Mouse (Mus musculus) megakaryocyte progenitor cell, adult 5-6 weeks (primary cell): ENCODE data around the gene Cfb. TPM values are rescaled to one million over a fixed set of nuclear protein-coding genes. Genes with fewer than 3 reads are reported as not detected.

Source experiments
- ATAC-seq: replicated peaks from 2 replicates; pipeline ENCODE4 v1.8.0; 2016; ENCODE audit warnings: mild to moderate bottlenecking, moderate TSS enrichment, inconsistent platforms; ENCODE audit not compliant: poor library complexity
- total RNA-seq, 2 experiments: library from RNA; stranded (forward) in 1 of 2; stranded (reverse) in 1 of 2; fragments of 157-497, 149-512 nt in 1 of 2; fragments of 200-1000 nt in 1 of 2; gene quantifications; 2 replicates each; pipeline versions ENCODE4 v1.2.3 to v1.2.4; 2015 to 2017

Cfb gene
- total RNA-seq, 2 experiments from 2014 or later: not detected

DNA sequence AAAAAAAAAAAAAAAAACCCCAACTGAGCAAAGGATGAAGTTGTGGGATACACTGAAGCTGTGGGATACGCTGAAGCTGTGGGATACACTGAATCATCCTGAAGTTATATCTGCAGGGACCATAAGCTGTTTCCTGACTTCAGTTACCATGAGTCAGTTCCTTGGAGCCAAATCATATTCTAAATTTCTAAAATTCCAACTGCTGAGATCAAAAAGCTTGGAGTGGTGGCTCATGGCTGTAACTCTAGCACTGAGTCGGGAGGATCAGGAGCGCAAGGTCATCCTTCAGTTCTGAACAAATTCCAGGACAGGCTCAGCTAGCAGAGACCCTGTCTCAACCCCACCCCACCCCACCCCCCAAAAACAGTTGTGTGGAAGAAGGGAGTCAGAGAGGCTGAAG, 23.3 kb upstream of the Cfb start:
- no peak for ATAC-seq

DNA sequence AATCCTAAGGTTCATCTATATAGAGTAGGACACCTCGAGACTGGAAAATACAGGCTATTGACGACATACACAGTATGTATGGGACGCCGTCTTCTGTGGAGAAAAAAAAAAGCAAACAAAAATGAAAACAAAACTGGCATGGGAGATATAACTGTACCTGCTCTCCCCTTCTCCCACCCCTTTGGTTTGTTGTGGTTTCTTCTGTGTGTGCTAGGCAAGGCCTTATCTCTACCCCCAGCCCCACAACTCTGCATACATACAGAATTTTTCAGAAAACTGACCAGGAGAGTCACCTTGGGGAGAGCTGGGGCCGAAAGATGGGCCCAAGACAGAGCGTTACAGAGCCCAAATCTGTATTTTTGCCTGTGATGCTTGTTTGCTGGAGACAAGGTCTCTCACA, 22.4 kb upstream of the Cfb start:
- ATAC-seq: peak; percentile 60

DNA sequence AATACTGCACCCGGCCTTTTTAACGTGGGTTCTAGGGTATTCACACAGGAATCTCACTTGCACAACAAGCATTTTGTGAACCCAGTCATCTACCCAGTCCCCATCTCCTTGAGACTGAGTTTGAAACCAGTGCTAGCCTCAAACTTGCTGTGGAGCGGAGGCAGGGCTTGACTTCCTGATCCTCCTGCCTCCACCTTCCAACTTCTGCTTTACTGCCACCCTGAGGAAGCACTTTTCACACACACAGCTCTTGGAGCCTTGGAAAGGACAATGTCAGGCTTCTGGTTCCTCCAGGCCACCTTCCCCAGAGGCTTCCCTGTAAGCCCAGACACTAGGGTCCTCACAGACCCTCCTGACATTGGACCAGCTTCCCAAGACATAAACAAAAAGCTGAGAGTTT, 21.0 kb upstream of the Cfb start:
- ATAC-seq: peak; percentile 68

DNA sequence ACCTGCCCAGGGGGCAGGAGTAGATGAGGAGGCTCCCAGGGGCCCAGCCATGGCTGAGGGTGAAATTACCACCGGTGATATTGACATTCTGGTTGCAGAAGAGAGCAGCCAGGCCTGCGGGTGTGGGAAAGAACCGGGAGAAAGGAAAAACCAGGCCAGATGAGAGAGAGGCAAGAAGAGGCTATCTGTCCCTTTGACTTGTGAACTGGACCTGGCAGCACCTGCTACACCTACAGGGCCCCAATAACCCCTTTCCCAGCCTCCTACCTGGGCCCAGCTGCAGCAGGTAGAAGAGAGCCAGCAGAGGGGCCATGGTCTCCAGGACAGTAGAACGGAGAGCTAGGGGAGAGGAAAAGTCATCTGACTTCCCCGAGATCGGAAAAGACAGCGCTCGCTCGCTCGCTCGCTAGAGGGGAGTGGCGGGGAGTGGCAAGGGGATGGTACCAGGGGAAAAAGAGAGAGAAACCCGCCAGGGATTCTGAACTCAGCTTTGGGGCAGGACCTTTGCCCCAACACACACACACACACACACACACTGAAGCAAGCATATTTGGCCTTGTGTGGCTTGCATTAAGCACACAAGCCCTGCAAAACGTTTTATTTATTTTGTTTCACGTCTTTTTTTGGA, 19.5 kb upstream of the Cfb start, which contains the start of gene Gm20547:
Gene Gm20547, minus strand, starts transcription at position 360 of the 628 bp plus-strand sequence.
- no peak for ATAC-seq

DNA sequence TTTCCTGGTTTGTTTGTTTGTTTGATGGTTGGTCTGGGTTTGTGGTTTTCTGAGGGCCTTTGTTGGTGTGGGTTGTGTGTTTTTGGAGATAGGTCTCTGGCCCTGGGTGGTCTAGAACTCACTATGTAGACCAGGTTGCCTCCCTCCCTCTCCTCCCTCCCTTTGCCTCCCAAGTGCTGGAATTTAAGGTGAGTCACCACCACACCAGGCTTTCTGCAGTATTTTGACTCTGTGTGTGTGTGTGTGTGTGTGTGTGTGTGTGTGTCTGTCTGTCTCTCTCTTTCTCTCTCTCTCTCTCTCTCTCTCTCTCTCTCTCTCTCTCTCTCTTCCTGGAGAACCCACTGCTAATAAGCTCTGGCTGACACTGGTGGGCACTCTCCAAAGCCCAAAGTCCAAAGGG, 18.8 kb upstream of the Cfb start:
- no peak for ATAC-seq

DNA sequence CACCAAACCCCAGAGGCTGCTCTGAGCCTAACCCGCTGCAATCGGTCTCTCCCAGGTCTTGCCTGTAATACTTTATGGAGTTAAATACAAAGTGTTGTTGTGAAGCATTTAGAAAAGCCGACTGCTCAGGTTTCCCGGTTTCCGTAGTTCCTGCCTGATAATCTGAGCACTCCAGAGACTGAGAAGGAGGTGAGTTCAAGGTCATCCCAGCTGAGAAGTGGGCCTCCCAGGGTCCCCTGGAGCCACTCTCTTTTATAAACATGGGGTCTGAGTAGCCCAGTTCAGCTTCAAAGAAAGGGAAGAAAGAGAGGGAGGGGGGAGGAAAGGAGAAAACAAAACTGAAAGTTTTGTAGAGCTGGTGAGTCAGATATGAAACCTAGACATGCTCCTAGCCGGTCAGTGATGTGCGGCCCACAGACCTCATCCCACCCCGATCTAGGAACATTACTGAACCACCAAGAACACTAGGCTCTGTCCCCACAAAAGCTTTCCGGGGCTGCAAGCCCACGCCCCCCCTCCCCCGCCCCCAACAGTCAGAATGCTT, 17.1 kb upstream of the Cfb start, which contains the start of gene Zbtb12:
Gene Zbtb12, plus strand, starts transcription at position 148 of the 544 bp plus-strand sequence.
- ATAC-seq: peak; percentile 42; the same call in 1 of the 2 replicates

DNA sequence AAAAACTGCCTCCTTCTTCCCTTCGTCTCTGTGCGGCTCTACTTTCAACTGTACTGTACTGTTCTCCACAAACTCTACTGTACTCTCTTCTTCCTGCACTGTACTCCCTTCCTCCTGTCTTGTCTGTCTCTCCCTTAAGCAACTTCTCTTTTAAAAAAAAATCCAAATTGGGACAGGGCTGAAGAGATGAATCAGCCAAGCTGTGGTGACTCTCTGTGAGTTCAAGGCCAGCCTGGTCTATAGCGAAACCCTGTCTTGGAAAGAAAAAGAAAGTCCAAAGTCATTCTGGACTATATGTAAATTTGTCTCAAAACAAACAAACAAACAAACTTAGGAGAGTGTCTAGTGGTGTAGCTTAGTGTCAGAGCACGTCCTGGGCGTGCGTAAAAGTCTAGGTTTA, 12.0 kb upstream of the Cfb start:
- no peak for ATAC-seq

DNA sequence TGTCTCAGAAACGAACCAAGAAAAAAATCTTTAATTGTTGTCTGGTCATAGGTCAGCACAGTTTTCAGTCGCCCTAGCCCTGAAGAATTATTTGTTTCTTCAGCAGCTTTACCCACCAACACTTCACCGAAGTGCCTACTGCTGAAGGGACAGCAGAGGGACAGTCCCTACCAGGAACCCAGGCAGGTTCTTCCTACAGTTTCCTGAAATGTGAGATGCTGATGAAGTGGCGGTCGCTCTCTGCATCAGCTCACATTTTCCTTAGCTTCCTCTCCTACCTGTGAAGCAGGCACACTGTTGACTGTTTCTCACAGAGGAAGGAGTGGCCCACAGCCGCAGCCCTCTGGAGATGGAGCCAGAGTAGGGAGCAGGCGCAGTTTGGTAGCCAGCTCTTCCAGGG, 3.7 kb upstream of the Cfb start:
- ATAC-seq: no peak

DNA sequence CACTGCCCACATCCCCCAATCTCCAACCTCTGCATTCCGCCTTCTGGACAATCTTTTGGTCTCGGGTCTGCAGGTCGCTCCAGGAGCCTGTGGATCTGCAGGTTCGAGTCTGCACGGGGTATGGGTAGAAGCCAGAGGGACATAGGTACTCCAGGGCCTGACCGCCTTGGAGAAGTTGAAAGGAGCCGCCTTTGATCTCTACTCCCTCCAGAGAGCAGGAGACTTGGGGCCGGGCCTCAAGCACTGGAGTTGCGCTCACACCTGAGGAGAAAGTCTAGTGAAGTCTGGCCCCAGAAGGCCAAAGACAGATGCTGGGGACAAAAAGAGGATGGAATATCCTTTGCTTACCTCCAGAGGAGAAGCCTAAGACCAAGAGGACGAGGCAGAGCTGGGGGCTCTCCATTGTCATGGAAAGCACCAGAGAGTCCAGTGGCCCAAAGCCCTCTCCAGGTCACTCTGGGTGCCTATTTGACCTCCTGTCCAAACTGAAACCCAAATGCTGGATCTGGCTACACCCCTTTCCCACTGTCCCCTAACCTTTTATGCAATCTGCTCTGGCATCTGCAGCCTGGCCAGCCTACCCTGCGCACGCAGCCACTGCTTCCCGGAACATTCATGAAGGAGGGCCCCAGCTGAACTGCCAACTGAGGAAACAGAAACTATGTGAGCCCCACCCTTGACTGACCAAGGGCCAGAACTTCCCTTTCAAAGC, 458 bp downstream of the Cfb start:
- no peak for ATAC-seq

DNA sequence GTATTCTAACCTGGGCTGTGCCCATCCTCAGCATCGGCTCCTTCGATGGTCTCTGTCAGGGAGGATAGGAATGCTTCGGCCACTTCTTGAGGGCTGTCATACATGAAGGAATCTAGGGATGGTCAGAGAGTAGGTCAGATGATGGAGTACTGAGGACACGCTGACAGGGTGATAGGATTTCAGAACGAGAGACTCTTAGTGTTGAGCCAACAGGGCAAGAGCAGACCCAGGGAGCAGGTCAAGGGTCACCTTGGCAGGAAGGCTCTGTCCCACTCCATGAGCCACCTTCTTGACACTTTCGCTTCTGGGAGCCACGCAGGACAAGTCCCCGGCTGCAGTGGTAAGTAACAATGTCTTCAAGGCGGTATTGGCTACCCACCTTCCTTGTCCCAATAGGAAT, 1.8 kb downstream of the Cfb start:
- no peak for ATAC-seq

DNA sequence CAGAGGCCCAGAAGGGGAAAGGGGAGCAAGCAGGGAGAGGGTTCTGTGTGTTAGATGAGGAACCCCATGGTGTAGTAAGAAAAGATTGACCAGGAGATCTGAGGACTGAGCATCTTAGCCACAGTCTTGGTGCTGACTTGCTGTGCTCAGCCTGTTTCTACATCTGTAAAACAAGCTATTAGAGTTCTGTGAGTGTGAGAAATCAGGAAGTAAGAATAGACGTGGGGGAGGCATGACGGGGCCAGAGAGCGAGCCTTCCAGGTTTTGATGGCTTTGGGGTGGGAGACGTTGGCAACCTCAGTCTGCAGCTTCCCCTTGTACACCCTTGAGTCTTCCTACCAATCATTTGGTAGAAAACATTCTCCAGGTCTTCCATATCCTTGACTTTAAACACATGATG, 3.6 kb downstream of the Cfb start:
- peak; percentile 53 for ATAC-seq

DNA sequence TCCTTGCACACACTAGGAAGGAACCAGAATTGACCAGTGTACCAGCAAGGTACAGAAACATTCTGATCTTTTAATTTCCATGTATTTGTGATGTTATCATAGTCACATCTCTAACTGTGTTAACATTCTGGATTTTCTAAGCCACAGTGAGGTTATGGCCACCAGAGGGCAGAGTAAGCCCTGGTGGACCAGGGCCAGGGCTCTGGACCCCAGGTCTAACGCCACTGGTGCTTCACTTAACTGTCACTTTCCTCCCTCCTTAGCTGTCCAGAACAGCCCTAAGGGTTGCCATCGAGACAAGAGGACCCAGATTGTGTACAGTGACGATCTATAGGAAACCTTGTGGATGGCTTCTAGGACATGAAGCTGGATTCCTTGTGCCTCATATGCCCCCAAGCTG, 6.5 kb downstream of the Cfb start:
- ATAC-seq: peak; percentile 67

DNA sequence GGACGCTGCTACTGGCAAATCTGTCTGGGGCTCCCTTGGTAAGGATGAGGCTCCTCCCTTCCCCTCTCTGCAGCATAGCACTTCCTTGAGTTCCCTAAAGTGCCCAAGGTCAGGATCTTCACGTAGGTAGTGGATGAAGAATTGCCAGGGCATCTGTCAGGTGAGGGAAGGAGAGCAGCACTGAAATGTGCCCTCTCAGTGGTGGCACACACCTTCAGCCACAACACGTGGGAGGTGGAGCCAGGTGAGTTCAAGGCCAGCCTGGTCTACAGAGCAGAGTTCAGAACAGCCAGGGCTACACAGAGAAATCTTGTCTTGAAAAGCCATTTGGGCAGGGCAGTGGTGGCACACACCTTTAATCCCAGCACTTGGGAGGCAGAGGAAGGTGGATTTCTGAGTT, 7.6 kb downstream of the Cfb start:
- no peak for ATAC-seq

DNA sequence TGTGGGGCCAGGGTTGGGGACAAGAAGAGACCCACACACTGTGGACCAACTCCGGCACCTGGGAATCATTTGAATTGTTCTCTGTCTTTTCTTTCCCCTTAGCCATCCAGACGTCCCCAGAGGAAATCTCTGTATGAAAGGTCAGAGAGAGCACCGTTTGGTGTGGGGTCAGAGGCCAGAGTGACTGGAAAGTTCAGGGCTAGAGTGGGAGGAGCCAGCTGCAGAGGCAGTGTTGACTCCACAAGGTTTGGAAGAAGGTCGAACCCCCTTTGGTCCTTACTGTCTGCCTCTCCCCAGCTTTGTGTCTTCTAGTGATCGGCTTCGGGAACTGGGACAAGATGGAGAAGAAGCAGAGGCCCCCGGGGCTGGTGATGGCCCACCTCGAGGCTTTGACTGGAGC, 8.8 kb downstream of the Cfb start:
- ATAC-seq: no peak

DNA sequence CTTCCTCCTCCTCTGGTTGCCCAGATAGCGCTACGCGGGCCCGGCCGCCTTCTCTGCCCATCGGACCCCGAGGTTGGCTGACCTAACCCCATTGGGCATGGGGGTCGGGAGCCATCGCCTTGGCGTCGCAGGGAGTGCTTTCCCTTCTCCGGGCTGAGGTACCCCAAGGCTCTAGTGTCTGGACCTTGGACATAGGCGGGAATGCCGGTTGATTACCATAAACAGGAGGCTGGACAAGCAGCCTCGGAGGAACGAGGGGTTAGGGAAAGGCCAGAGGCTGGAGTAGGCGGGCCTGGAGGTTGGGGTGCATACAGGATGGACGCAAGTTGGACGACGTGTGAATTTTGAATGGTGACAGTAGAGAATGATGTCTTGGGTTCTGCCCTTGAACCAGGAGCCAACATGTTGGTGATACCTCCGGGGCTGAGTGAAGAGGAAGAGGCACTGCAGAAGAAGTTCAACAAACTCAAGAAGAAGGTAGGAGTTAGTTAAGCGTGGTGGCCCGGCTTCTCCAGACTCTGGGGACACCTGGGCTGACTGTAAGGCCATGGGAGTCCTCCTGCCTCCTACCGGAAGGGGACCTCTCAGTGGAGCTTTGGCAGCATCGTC, 11.7 kb downstream of the Cfb start:
- peak; percentile 10; the same call in 1 of the 2 replicates for ATAC-seq

DNA sequence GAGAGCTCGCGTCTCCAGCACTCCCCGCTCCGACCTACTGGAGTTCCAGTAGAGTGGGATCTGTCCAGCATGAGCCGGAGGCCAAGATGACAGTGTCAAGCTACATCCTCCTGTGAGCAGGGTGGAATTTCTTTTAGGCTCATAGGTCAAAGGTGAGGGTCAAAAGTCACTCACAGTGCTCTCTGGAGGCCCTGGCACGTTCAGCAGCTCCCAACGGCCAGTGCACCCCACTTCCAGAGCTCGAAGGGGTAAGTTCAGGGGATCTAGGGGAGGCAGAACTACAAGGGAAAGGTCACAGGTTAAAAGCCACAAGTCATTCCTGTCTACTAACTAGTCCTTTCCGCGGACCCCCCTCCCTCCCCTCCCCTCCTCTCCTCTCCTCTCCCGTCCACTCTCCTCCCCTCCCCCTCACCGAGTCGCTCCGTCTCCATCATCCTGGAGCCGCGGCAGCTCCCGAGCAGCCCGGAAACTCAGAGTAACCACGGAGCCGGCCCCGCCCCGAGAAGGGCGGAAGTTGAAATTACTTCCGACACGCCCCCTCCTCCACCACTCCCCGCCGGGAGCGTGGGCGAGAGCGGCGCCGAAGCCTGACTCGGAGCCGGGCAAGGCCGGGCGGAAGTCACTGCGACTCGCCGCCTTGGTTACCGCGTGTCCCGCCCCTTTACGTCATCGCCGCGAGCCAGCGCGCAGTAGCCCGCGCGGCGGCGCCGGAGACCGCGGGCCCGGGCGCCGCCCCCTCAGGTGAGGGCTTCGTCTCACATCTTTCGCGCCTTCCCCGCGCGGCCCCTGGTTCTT, 12.4 kb downstream of the Cfb start, which contains the start of the genes Skiv2l and Nelfe:
Gene Skiv2l, minus strand, starts transcription at position 489 of the 795 bp plus-strand sequence.
Gene Nelfe, plus strand, starts transcription at position 670 of the 795 bp plus-strand sequence.
- ATAC-seq: peak; percentile 98

DNA sequence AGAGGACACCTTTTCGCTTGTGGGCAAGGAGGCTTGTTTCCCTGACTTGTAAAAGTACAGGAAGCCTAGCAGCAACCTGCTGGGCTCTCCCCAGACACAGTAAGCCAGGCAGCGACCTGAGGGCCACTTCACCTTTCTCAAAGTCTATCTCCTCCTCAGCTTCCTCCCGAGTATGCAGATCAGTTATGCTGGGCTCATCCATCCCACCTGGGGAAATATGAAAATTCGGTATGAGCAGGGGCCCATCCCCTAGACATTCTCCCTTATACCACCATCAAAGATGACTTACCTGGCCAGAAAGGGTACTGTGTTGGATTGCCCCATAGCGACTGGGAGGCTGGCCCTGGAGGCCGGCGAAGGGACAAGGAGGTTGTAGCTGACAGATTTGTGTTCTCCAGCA, 14.7 kb downstream of the Cfb start:
- ATAC-seq: no peak

DNA sequence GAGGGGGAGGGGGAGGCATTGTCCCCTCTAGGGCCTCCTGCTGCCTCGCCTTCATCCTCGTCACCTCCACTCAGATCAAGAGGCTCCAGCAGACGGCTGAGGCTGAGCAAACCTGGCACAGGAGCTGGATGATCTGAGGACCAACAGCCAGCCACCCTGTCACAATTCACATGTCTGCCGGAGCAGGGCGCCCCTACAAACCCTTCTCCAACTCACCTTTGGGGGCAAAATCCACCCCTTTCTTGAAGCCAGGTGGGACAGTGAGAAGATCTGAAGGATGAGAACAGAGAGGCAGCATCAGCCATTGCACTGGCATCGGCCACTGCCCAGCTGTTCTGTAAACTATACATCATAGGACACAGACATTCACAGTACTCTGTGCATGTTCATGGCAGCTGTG, 15.1 kb downstream of the Cfb start:
- ATAC-seq: no peak

DNA sequence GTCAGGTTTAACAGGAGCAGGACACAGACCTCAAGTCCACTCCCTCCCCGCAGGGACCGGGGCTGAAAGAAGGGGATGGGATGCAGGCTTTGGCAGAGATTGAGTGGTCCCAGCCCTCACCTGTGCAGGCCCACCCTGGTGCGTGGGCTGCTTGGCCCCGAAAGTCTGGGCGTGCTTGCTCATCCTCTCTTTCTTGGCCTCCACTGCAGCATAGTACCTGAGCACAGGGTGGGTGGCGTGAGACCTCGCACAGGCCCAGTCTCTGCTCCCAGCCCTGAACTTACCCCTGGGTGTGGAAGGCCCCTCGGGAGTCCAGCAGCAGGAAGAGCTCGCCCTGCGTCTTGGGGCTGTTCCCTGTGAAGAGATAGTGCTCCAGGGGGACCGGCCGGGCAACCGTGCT, 17.4 kb downstream of the Cfb start:
- ATAC-seq: no peak

DNA sequence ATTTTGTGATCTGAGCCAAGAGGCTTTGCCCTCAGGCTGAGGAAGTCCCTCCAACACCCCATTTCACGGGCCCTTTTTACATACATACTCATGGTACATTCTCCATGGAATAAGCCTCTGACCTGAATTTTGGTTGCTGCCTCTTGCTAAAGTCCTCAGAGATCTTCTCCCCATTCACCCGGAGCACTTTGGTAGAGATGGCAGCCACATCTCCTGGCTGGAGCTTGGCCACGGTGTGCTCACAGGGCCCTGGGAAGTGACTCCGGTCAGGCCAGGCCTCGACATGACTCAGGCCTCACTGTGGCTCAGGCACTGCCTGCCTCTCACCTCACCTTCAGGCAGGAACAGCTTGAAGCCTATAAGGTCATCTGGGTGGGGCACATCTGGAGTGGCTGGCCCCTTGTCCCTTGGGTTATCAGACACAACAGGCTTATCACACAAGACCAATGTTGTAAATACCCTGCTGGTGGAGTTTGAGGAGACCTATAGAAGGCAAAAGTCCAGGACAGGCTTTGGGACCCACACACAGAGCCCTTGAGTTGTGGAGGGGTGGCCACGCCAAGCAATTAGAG, 21.5 kb downstream of the Cfb start:
- ATAC-seq: no peak

DNA sequence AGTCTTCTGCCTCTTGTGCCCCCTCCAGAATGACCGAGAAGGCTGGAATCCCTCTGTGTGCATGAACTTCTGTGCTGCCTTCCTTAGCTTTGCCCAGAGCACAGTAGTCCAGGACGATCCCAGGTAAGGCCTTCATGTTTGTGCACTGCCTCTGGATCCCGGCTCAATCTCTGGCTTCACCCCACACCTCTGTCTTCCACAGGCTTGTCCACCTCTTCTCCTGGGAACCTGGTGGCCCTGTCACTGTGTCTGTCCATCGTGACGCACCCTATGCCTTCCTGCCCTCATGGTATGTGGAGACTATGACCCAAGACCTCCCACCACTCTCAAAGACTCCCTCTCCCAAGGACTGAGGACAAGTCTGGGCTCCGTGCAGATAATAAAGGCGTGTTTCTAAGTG, 23.5 kb downstream of the Cfb start:
- ATAC-seq: no peak
